8 mouse cellular contexts compared by ENCODE assay signal in the genomic region with DNA sequence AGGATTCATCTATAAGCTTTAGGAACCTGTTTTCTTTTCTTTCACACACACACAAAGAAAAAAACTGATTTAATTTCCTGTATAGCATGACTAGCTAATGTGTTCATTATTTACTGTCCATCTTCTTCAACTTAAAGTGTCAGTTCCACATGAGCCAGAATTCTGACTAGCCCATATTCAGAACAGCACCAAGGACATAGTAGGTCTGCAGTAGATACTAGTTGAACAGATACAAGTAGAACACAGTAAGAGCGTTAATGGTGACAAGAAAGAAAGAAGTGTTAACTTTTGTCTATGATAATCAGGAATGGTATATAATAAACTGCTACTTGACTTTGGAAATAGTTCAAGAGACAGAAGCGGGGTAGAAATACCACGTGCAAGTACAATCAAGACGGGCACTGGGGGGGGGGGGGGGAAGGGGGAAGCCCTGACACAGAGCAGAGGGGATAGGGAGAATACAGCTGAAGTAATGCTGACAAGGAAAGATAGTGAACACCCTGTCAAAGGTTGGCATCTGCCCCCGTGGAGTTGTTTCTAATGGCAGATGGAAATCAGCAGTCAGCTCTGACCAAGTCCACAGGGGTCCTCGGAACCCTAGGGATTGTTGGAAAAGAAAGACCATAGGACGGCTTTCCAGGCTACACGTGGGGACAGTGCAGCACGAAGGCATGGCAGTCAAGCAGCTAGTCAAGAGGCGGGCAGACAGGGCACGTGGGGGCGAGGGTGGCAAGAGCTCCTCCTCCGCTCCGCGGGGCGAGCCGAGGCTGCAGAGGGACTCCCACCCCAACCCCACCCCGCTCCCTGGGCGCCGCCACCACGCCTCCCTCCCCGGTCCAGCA. TPM values are rescaled to one million over a fixed set of nuclear protein-coding genes. Genes with fewer than 3 reads are reported as not detected.
DNase-seq lines count a peak whose midpoint lies in the region; ATAC-seq and TF ChIP-seq lines count a peak whose summit lies in the region.

No protein-coding gene starts in this region.

- peak overlapping the region; percentile 90 for H3K27ac ChIP-seq in gastrocnemius, adult 2 months
- no peak overlapping the region for H3K27ac ChIP-seq in ES-Bruce4 (ENCODE audit: insufficient read depth, low read length)
- peak overlapping the region; percentile 49 for H3K27ac ChIP-seq in heart, postnatal 0 days (ENCODE audit: low read depth)

- intact Hi-C loops in gastrocnemius, adult 2 months (cut with DNase I), result no loop called here
- intact Hi-C loops in left cerebral cortex, postnatal 36 days (cut with DNase I), result no loop called here

- H3K4me2 ChIP-seq in heart, postnatal 0 days (ENCODE audit: low read depth, low read length), result peak overlapping the region; percentile 74

- no peaks in the 10 kb centered on the region for H3K36me3 ChIP-seq in ES-Bruce4 (ENCODE audit: control insufficient read depth, insufficient read depth, low read length, poor library complexity, severe bottlenecking)
- H3K36me3 ChIP-seq in heart, postnatal 0 days (replicated peaks; ENCODE audit: control insufficient read depth, insufficient read depth, low read length), result no peaks in the 10 kb centered on the region
- peaks cover 55% of the 10 kb centered on the region for H3K36me3 ChIP-seq in megakaryocyte, embryonic 14.5 days (replicated peaks; ENCODE audit: low read length)

- H3K4me3 ChIP-seq in gastrocnemius, adult 2 months, result peak overlapping the region; percentile 92
- H3K4me3 ChIP-seq in ES-Bruce4 (ENCODE audit: low read depth, low read length), result peak overlapping the region; percentile 32
- peak overlapping the region; percentile 84 for H3K4me3 ChIP-seq in heart, postnatal 0 days (ENCODE audit: low read depth, low read length)
- H3K4me3 ChIP-seq in megakaryocyte, embryonic 14.5 days (replicated peaks), result peak overlapping the region; percentile 100

- no peaks in the 10 kb centered on the region for H3K27me3 ChIP-seq in ES-Bruce4 (ENCODE audit: control insufficient read depth, insufficient read depth, low read length, poor library complexity, severe bottlenecking)
- no peaks in the 10 kb centered on the region for H3K27me3 ChIP-seq in heart, postnatal 0 days (ENCODE audit: control insufficient read depth, insufficient read depth, low read length)
- no peaks in the 10 kb centered on the region for H3K27me3 ChIP-seq in megakaryocyte, embryonic 14.5 days (replicated peaks)

- H3K4me1 ChIP-seq in ES-Bruce4 (ENCODE audit: control insufficient read depth, insufficient read depth, low read length), result no peaks in the 10 kb centered on the region
- peaks cover 5% of the 10 kb centered on the region; the same call in 1 of the 2 replicates for H3K4me1 ChIP-seq in heart, postnatal 0 days (ENCODE audit: control insufficient read depth, insufficient read depth)
- H3K4me1 ChIP-seq in megakaryocyte, embryonic 14.5 days, result peaks cover 34% of the 10 kb centered on the region

- peak overlapping the region; percentile 44 for H3K9ac ChIP-seq in ES-Bruce4 (ENCODE audit: low read depth, poor library complexity, severe bottlenecking)
- H3K9ac ChIP-seq in heart, postnatal 0 days (replicated peaks; ENCODE audit: low read depth, low read length), result peak overlapping the region; percentile 68

- DNase-seq in gastrocnemius, adult 2 months, result no peak
- DNase-seq in gastrocnemius, postnatal 25 days, result no peak
- DNase-seq in heart, postnatal 0 days (ENCODE audit: low spot score), result no peak
- no peak for DNase-seq in adipocyte (ENCODE audit: low spot score)
- DNase-seq in ovary, postnatal 14 days (ENCODE audit: low spot score), result no peak
- DNase-seq in left cerebral cortex, postnatal 36 days (ENCODE audit: low spot score in 2 of 2), result no peak

- TF ChIP-seq EP300 in ES-Bruce4 (IDR thresholded peaks at IDR 0.05; ENCODE audit: insufficient read depth, low read depth, low read length), result no peak
- TF ChIP-seq EP300 in heart, postnatal 0 days (IDR thresholded peaks at IDR 0.05; ENCODE audit: low read depth), result no peak

- peak; percentile 85 for ATAC-seq in heart, postnatal 0 days (ENCODE audit: insufficient read depth, low read depth)

- 5% methylated on average over 20 of the region's 22 CpGs for WGBS in heart, postnatal 0 days

- TF ChIP-seq POLR2A in ES-Bruce4 (IDR thresholded peaks at IDR 0.05; ENCODE audit: insufficient read depth, low read length), result no peak

- no peaks in the 10 kb centered on the region for H3K9me3 ChIP-seq in ES-Bruce4 (replicated peaks; ENCODE audit: control insufficient read depth, insufficient read depth, low read length, poor library complexity, severe bottlenecking)
- H3K9me3 ChIP-seq in heart, postnatal 0 days (replicated peaks; ENCODE audit: control insufficient read depth, low read length), result no peaks in the 10 kb centered on the region
- peaks cover 9% of the 10 kb centered on the region; the same call in 1 of the 2 replicates for H3K9me3 ChIP-seq in megakaryocyte, embryonic 14.5 days

- no peak for TF ChIP-seq CTCF in gastrocnemius, adult 2 months (IDR thresholded peaks at IDR 0.05)
- no peak for TF ChIP-seq CTCF in ES-Bruce4 (IDR thresholded peaks at IDR 0.05; ENCODE audit: low read depth, low read length)
- no peak for TF ChIP-seq CTCF in heart, postnatal 0 days (IDR thresholded peaks at IDR 0.05; ENCODE audit: low read depth)

RNA-seq across cellular contexts. Expression of a gene that starts 0.6 kb away (rescaled TPM):
- 1 to 10 TPM; 1.5 TPM for total RNA-seq in gastrocnemius, adult 2 months (2021)
- total RNA-seq in gastrocnemius, postnatal 25 days (2021), result 1 to 10 TPM; 1.1 to 1.5 TPM
- polyA plus RNA-seq in ES-Bruce4 (2011; ENCODE audit: insufficient read depth, insufficient read length, low read depth, missing spikeins), result 4.5 and 7.3 TPM in 2 replicates
- total RNA-seq in heart, postnatal 0 days (2014; rRNA removed; ENCODE audit: low replicate concordance), result 1.1 and 8.0 TPM in 2 replicates
- polyA plus RNA-seq in heart, postnatal 0 days (2015; fragmentation: Nextera tagmentation; extraction: Ambion mirVana), result 2.7 and 2.9 TPM in 2 replicates
- 0.97 and 6.3 TPM in 2 replicates for polyA plus RNA-seq in megakaryocyte, embryonic 14.5 days (2012; ENCODE audit: insufficient read depth, low replicate concordance)
- 1 to 10 TPM; 4.0 to 4.4 TPM for total RNA-seq in left cerebral cortex, postnatal 36 days (2021)

RNA-seq across cellular contexts. Expression of a gene that starts 0.7 kb away (rescaled TPM):
- total RNA-seq in gastrocnemius, adult 2 months (2021), result 1 to 10 TPM; 2.3 to 2.6 TPM
- 1 to 10 TPM; 3.0 to 3.8 TPM for total RNA-seq in gastrocnemius, postnatal 25 days (2021)
- polyA plus RNA-seq in ES-Bruce4 (2011; ENCODE audit: insufficient read depth, insufficient read length, low read depth, missing spikeins), result 1.8 and 2.4 TPM in 2 replicates
- total RNA-seq in heart, postnatal 0 days (2014; rRNA removed; ENCODE audit: low replicate concordance), result 5.1 and 5.5 TPM in 2 replicates
- polyA plus RNA-seq in heart, postnatal 0 days (2015; fragmentation: Nextera tagmentation; extraction: Ambion mirVana), result 3.2 and 3.5 TPM in 2 replicates
- polyA plus RNA-seq in megakaryocyte, embryonic 14.5 days (2012; ENCODE audit: insufficient read depth, low replicate concordance), result 0.95 and 5.6 TPM in 2 replicates
- 1 to 10 TPM; 1.7 to 2.0 TPM for total RNA-seq in left cerebral cortex, postnatal 36 days (2021)

RNA-seq across cellular contexts. Expression of a gene that starts 46.9 kb away (rescaled TPM):
- total RNA-seq in gastrocnemius, adult 2 months (2021), result 10 to 100 TPM in 1 of 2 experiments, 1 to 10 TPM in 1; 9.5 to 10.0 TPM
- total RNA-seq in gastrocnemius, postnatal 25 days (2021), result 10 to 100 TPM in 1 of 2 experiments, 1 to 10 TPM in 1; 9.6 to 10.5 TPM
- polyA plus RNA-seq in ES-Bruce4 (2011; ENCODE audit: insufficient read depth, insufficient read length, low read depth, missing spikeins), result 92.3 and 94.9 TPM in 2 replicates
- 12.8 and 26.0 TPM in 2 replicates for total RNA-seq in heart, postnatal 0 days (2014; rRNA removed; ENCODE audit: low replicate concordance)
- 28.3 and 30.7 TPM in 2 replicates for polyA plus RNA-seq in heart, postnatal 0 days (2015; fragmentation: Nextera tagmentation; extraction: Ambion mirVana)
- 1.6 and 13.8 TPM in 2 replicates for polyA plus RNA-seq in megakaryocyte, embryonic 14.5 days (2012; ENCODE audit: insufficient read depth, low replicate concordance)
- 10 to 100 TPM; 37.3 to 39.8 TPM for total RNA-seq in left cerebral cortex, postnatal 36 days (2021)

Comparison
In these comparisons a context has a peak if more than half of its experiments do, and no peak if none do; other contexts are left out.
1. H3K4me3 ChIP-seq: peak in every context shown above with its lines; median percentile 100 in megakaryocyte, embryonic 14.5 days; 92 in gastrocnemius, adult 2 months; 84 in heart, postnatal 0 days; 32 in ES-Bruce4.